Mouse (Mus musculus): ENCODE data around the gene Tmem205. TPM values are rescaled to one million over a fixed set of nuclear protein-coding genes. Genes with fewer than 3 reads are reported as not detected.

Tmem205 gene
- polyA plus RNA-seq, 1 experiment from 2014 or later, result 52.8 TPM

DNA sequence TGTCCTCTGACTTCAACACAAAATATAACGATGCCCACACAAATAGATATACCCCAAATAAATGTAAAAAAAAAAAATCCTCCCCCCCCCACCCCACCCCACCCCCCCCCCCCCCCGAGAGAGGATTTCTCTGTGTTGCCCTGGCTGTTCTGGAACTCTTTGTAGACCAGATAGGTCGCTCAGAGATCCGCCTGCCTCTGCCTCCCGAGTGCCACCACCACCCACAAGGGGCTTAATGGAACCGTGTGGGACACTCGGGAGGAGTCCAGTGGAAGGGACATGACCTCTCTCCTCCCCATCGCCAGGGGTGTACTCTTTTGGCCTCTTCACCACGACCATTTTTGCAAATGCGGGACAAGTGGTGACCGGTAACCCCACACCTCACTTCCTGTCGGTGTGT lies 15.7 kb upstream of the Tmem205 start:
- peaks cover 18% of the 10 kb centered on the region for H3K4me1 ChIP-seq
- H3K9me3 ChIP-seq (replicated peaks), result no peaks in the 10 kb centered on the region
- H3K9ac ChIP-seq (replicated peaks), result no peak overlapping the region
- no peak for ATAC-seq (ENCODE audit: low FRiP score)
- H3K27ac ChIP-seq (replicated peaks), result no peak overlapping the region
- H3K36me3 ChIP-seq, result peaks cover 60% of the 10 kb centered on the region
- no peak overlapping the region for H3K4me3 ChIP-seq (replicated peaks)
- 0 out of 2 replicates have a peak, but pooled peaks cover 5% of the 10 kb centered on the region for H3K27me3 ChIP-seq (replicated peaks)
- H3K4me2 ChIP-seq, result no peak overlapping the region
- WGBS, result 79% methylated on average over 12 of the region's 12 CpGs

DNA sequence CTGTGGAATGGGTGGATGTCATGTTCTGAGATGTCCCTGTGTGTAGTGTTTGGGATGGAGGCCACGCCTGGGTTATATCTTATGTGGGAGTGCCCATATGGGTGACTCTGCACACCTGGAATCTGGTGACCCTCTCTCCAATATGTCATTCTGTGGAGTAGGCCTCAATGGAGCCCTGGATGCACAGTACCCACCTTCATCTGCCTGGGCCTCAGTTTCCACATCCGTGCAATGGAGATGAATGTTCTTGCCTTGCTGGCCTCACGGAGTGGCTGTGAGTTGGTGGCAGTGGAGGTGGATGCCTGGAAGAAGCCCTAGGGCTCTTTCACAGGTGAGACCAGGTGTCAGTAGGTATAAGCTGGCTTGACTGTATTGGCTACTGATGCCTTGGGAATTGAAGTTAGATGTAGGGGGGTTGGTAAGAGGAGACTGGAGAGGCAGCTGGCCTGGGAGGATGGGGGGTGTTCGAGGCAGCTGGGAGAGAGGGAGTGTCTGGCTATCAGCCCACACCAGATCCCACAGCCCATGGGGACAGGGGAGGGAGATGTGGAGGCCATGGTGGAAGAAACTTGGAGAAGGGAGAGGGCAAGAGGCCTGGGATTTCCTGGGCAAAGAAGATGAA lies 11.0 kb upstream of the Tmem205 start:
- 82% methylated on average over 4 of the region's 4 CpGs for WGBS
- peak overlapping the region; percentile 74 for H3K4me3 ChIP-seq (replicated peaks)
- no peak for ATAC-seq (ENCODE audit: low FRiP score)
- H3K9me3 ChIP-seq (replicated peaks), result no peaks in the 10 kb centered on the region
- peak overlapping the region; percentile 88 for H3K9ac ChIP-seq (replicated peaks)
- no peaks in the 10 kb centered on the region for H3K27me3 ChIP-seq (replicated peaks)
- H3K4me1 ChIP-seq, result peaks cover 32% of the 10 kb centered on the region
- no peak overlapping the region for H3K27ac ChIP-seq (replicated peaks)
- H3K4me2 ChIP-seq, result peak overlapping the region; percentile 65
- peaks cover 28% of the 10 kb centered on the region for H3K36me3 ChIP-seq

DNA sequence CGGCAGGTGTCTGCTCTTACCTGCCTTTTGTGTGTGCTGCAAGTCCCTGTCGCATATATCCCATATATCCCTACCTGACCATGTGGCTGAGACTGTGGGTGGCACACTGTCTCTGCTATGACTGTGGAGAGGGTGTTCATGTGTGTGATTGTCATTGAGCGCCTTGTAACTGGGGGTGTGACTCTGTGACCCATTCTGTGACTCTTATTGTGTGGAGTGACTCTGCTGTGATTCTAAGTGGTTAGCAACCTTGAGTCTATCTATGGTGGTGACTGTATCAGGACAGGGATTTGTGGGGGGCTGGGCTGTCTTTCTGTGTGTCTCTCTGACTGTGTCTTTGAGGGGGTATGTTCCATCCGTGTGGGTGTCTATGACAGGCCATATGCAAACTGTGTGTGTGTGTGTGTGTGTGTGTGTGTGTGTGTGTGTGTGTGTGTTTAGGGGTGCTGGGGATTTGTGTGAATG lies 10.4 kb upstream of the Tmem205 start:
- ATAC-seq (ENCODE audit: low FRiP score), result peak; percentile 18; the same call in 1 of the 2 replicates

DNA sequence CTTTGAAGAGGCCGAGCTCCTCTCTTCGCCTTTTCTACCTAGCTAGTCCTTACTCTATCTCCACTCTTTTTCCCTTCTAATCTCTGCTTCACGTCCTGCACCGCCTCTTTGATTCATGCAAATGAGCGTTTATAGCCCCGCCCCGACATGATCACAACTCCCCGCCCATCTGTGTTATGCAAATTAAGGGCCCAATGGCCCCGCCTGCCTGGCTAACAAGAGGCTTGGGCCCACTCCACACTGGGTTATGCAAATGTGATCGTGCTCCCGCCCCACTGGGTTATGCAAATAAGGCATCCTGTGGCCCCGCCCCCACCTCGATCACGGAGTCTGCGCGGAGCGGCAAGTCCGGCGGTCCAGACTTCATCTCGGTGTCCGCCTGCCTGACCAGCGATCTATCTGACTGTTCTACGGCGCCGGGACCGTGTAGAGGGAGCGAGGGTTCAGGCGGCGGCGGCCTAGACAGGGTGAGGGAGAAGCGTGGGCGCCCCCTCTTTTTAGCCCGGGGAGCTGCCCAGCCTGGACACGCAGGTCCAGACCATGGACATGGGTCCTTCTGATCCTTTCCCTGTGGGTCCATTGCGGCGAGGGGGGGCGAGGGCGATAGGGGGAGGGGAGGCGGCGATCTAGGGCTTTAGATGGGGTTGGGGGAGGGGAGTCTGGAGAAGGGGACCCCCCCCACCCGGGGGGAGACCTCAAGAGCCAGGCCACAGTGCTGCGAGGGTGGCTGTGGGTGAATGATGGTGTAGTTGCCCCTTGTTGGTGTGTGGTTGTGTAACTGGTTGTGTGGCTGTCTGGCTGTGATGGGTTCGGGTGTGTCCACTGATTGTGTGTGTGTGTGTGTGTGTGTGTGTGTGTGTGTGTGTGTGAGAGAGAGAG lies 9.6 kb upstream of the Tmem205 start, which contains the start of gene Plppr2:
TSS of gene Plppr2 (plus strand) at position 342 of the 879 bp plus-strand sequence.
- Histone ChIP-seq H3K27me3 (replicated peaks) (no peaks in the 10 kb centered on the region), H3K9me3 (replicated peaks) (no peaks in the 10 kb centered on the region), H3K36me3 (peaks cover 21% of the 10 kb centered on the region), H3K4me3 (replicated peaks) (peak within 1 kb of the TSS; percentile 74), H3K27ac (replicated peaks) (peak within 1 kb of the TSS; percentile 88), H3K4me1 (peaks cover 32% of the 10 kb centered on the region), H3K4me2 (peak within 1 kb of the TSS; percentile 65), H3K9ac (replicated peaks) (peak within 1 kb of the TSS; percentile 88)
- under 1% methylated on average over 42 of the region's 43 CpGs for WGBS
- peak; percentile 96 for ATAC-seq (ENCODE audit: low FRiP score)

More for the DNA sequence above, 10.4 kb upstream of the Tmem205 start:
- Histone ChIP-seq H3K4me3 (replicated peaks) (peak overlapping the region; percentile 74), H3K9me3 (replicated peaks) (no peaks in the 10 kb centered on the region), H3K9ac (replicated peaks) (peak overlapping the region; percentile 88), H3K4me1 (peaks cover 32% of the 10 kb centered on the region), H3K36me3 (peaks cover 28% of the 10 kb centered on the region), H3K4me2 (peak overlapping the region; percentile 65), H3K27me3 (replicated peaks) (no peaks in the 10 kb centered on the region), H3K27ac (replicated peaks) (peak overlapping the region; percentile 88; the same call in 1 of the 2 replicates)
- WGBS, result 64% methylated on average over 4 of the region's 4 CpGs

- H3K4me2 ChIP-seq, result peak overlapping the region; percentile 65
- H3K27ac ChIP-seq (replicated peaks), result peak overlapping the region; percentile 88; the same call in 1 of the 2 replicates
- ATAC-seq (ENCODE audit: low FRiP score), result no peak
- peaks cover 11% of the 10 kb centered on the region; the same call in 1 of the 2 replicates for H3K36me3 ChIP-seq
- peaks cover 32% of the 10 kb centered on the region for H3K4me1 ChIP-seq
- H3K27me3 ChIP-seq (replicated peaks), result no peaks in the 10 kb centered on the region
- H3K9me3 ChIP-seq (replicated peaks), result no peaks in the 10 kb centered on the region
- WGBS, result 82% methylated on average over 7 of the region's 7 CpGs
- H3K9ac ChIP-seq (replicated peaks), result no peak overlapping the region
- H3K4me3 ChIP-seq (replicated peaks), result peak overlapping the region; percentile 74; the same call in 1 of the 2 replicates
Measured at GRCm38 (mm10) chr9:21935466-21936131, 8.2 kb upstream of the Tmem205 start.

DNA sequence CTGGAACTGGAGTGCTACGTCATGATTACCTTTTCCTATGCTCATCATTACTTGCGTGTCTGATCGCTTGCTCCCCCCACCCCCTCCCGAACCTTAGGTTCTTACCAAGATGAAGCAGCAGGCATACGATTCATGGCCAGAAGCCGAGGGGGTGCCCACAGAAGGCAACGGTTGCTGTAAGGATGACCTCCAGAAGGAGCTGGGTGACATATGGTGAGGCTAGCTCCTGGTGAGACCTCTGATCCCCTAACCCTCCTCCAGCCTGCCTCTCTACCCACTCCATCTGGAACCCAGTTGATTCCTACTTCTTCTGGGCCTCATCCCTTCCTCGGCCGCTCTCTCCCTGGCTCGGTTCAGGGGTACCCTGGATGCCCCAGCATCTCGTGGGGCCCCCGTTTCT lies 6.7 kb upstream of the Tmem205 start:
- H3K4me3 ChIP-seq (replicated peaks), result no peak overlapping the region
- ATAC-seq (ENCODE audit: low FRiP score), result no peak
- no peaks in the 10 kb centered on the region for H3K9me3 ChIP-seq (replicated peaks)
- H3K27me3 ChIP-seq (replicated peaks), result no peaks in the 10 kb centered on the region
- no peak overlapping the region for H3K9ac ChIP-seq (replicated peaks)
- 0 out of 2 replicates have a peak, but pooled peaks cover 3% of the 10 kb centered on the region for H3K36me3 ChIP-seq
- WGBS, result 90% methylated on average over 12 of the region's 12 CpGs
- no peak overlapping the region for H3K4me2 ChIP-seq
- H3K4me1 ChIP-seq, result peaks cover 27% of the 10 kb centered on the region
- no peak overlapping the region for H3K27ac ChIP-seq (replicated peaks)

DNA sequence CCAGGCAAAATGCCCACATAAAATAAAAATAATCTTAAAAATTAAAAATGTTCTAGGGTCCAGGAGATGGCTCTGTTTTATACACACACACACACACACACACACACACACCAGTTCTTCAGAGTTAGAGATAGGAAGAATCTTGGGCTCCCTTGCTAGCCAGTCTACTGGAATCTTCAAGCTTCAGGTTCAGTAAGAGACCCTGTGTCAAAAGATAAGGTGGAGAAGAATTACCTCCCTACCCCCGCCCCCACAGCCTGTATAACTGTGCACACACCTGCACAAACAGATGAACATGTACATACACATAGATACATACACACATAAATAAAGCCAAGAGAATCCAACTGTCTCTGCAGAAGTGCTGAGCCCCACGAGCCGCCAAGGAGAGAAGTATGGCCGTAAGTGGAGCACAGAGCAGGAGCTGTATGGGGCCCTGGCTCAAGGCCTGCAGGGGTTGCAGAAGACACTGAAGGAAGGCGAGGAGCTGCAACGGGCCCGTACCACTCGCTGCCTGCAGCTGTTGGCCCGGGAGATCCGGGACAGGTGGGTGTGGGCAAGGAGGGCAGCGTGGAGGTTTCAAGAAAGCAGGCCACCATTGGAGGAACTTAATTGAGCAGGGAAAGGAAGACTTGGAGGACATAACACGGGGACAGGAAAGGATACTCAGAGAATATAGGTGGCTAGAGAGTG lies 5.2 kb upstream of the Tmem205 start:
- Histone ChIP-seq H3K27ac (replicated peaks) (no peak overlapping the region), H3K4me1 (peaks cover 17% of the 10 kb centered on the region), H3K4me3 (replicated peaks) (no peak overlapping the region), H3K4me2 (no peak overlapping the region), H3K9ac (replicated peaks) (no peak overlapping the region), H3K36me3 (no peaks in the 10 kb centered on the region), H3K9me3 (replicated peaks) (no peaks in the 10 kb centered on the region), H3K27me3 (replicated peaks) (no peaks in the 10 kb centered on the region)
- 65% methylated on average over 12 of the region's 12 CpGs for WGBS
- ATAC-seq (ENCODE audit: low FRiP score), result no peak

DNA sequence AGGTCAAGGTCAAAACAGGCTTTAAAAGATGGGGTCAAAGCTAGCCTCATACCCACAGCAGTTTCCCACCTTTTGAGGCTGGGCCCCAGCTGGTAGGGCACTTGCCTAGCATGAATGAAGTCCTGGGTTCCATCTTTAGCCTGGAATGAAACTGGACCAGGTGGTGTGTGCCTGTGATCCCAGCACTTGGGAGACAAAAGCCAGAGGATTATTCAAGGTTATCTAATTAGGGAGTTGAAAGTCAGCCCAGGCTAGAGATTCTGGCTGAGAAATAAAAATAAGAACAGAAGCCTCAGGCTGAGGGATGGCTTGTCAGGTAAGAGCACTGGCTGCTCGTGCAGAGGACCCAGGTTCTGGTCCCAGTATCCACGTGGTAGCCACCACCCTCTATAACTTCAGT lies 4.7 kb upstream of the Tmem205 start:
- no peaks in the 10 kb centered on the region for H3K36me3 ChIP-seq
- no peak overlapping the region for H3K27ac ChIP-seq (replicated peaks)
- no peak for ATAC-seq (ENCODE audit: low FRiP score)
- H3K4me3 ChIP-seq (replicated peaks), result no peak overlapping the region
- H3K9ac ChIP-seq (replicated peaks), result no peak overlapping the region
- peaks cover 17% of the 10 kb centered on the region for H3K4me1 ChIP-seq
- no peaks in the 10 kb centered on the region for H3K9me3 ChIP-seq (replicated peaks)
- no peaks in the 10 kb centered on the region for H3K27me3 ChIP-seq (replicated peaks)
- H3K4me2 ChIP-seq, result no peak overlapping the region
- 64% methylated on average over 2 of the region's 2 CpGs for WGBS

DNA sequence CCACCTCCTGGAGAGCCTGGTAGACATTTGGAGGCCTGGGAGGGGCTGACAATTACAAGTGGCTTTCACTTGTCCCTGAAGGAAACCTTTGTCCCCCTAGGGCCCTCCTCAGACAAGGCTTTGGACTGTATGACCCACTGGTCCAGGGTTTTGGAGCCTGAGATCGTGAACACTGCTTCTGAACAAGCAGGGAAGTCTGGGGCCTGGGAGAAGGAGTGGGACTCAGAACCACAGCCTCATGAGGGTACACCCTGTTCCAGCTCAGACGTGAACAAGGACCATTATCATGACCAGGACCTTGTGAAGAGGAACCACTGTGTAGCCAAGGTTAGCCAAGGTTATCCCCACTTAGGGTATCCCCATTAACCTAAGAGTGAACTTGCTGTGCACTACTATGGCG lies 1.9 kb upstream of the Tmem205 start:
- Histone ChIP-seq H3K4me2 (no peak overlapping the region), H3K27me3 (replicated peaks) (no peaks in the 10 kb centered on the region), H3K4me3 (replicated peaks) (no peak overlapping the region), H3K27ac (replicated peaks) (no peak overlapping the region), H3K4me1 (peaks cover 18% of the 10 kb centered on the region), H3K36me3 (no peaks in the 10 kb centered on the region), H3K9me3 (replicated peaks) (no peaks in the 10 kb centered on the region), H3K9ac (replicated peaks) (no peak overlapping the region)
- WGBS, result 82% methylated on average over 3 of the region's 3 CpGs
- no peak for ATAC-seq (ENCODE audit: low FRiP score)

GRCm38 (mm10) chr9:21926784-21927183 lies 572 bp downstream of the Tmem205 start:
- Histone ChIP-seq H3K4me2 (peak overlapping the region; percentile 59), H3K9ac (replicated peaks) (peak overlapping the region; percentile 71), H3K4me1 (peaks cover 18% of the 10 kb centered on the region), H3K27ac (replicated peaks) (peak overlapping the region; percentile 80), H3K4me3 (replicated peaks) (peak overlapping the region; percentile 52), H3K36me3 (peaks cover 1% of the 10 kb centered on the region; the same call in 1 of the 2 replicates), H3K27me3 (replicated peaks) (no peaks in the 10 kb centered on the region), H3K9me3 (replicated peaks) (no peaks in the 10 kb centered on the region)
- ATAC-seq (ENCODE audit: low FRiP score), result peak; percentile 6; the same call in 1 of the 2 replicates
- 0% methylated on average over 6 of the region's 6 CpGs for WGBS

GRCm38 (mm10) chr9:21926155-21926554 lies 1.2 kb downstream of the Tmem205 start:
- ATAC-seq (ENCODE audit: low FRiP score), result no peak

More at GRCm38 (mm10) chr9:21926155-21926554, 1.2 kb downstream of the Tmem205 start:
- H3K4me2 ChIP-seq, result peak overlapping the region; percentile 59
- H3K4me1 ChIP-seq, result peaks cover 18% of the 10 kb centered on the region
- peak overlapping the region; percentile 52 for H3K4me3 ChIP-seq (replicated peaks)
- 81% methylated on average over 6 of the region's 6 CpGs for WGBS
- H3K9ac ChIP-seq (replicated peaks), result peak overlapping the region; percentile 71
- H3K27me3 ChIP-seq (replicated peaks), result no peaks in the 10 kb centered on the region
- H3K27ac ChIP-seq (replicated peaks), result peak overlapping the region; percentile 80; the same call in 1 of the 2 replicates
- peaks cover 2% of the 10 kb centered on the region; the same call in 1 of the 2 replicates for H3K36me3 ChIP-seq
- no peaks in the 10 kb centered on the region for H3K9me3 ChIP-seq (replicated peaks)

Measured in neural tube, embryonic 15.5 days (tissue).